Mouse (Mus musculus): ENCODE results near the gene Nfu1.

The Nfu1 gene

DNA sequence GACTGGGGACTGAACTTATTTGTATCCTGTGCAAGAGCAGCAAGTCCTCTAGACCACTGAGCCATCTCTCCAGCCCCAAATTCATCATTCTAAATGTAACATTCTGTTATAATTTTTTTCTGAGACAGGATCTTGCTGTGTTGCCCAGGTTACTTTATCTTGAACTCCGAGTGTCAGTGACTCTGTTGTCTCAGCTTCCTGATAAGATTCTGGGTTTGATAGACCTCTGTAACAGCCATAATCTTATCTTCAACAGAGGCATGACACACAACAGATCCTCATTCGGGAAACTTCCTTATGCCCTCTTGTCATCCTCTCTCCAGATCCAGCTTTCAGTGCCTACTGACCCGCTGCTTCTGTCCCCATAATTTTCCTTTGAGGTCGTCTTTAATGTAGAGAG, 63.7 kb downstream of the Nfu1 start:
- no peak for DNase-seq (ENCODE audit: low spot score in 2 of 2)

GRCm38 (mm10) chr6:87075092-87075685, 66.2 kb downstream of the Nfu1 start:
- no peak for DNase-seq (ENCODE audit: low spot score in 2 of 2)
